ENCODE assay signal across 9 mouse cellular contexts in the genomic region with DNA sequence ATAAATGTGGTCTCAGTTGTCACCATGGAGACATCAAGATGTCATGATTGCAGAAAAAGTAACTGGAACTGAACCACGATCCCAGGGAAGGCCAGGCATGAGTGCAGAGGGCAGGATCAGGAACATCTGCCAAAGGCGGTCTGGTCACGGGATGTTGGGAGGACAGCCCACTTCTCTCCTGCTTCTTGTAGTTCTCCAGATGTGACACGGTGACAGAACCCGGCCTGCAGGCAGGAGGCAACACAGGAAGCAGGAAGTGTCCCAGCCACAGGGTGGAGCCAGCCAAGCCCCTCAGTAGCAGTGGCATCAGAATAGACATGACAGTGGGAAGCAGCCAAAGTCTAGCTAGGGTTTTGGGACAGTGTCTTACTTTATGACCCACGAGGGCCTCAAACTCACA. TPM values are rescaled to one million over a fixed set of nuclear protein-coding genes. Genes with fewer than 3 reads are reported as not detected.
DNase-seq lines count a peak whose midpoint lies in the region; ATAC-seq and TF ChIP-seq lines count a peak whose summit lies in the region.
"Had no signal": no experiment of that assay in that cellular context is flagged by ENCODE, and none has a peak within 500 bp of the region (broad histone marks: within the 10 kb centered on the region; RNA-seq: fewer than 3 reads in every experiment).

No protein-coding gene starts in this region.

- intact Hi-C loops in heart, adult 2 months (cut with DNase I) = loop anchor here (5.0 kb wide), 1 partner anchor 33 kb away; no protein-coding TSS in a partner anchor

- no peak overlapping the region for H3K4me3 ChIP-seq in heart, adult 2 months
- H3K4me3 ChIP-seq in kidney, embryonic 16.5 days (ENCODE audit: low read length) = no peak overlapping the region
- H3K4me3 ChIP-seq: midbrain, embryonic 10.5 days had no signal

- no peak for ATAC-seq in kidney, embryonic 16.5 days (ENCODE audit: low FRiP score, low TSS enrichment)

- H3K27me3 ChIP-seq in heart, adult 2 months (ENCODE audit: control insufficient read depth, insufficient read depth, low read length) = no peaks in the 10 kb centered on the region
- H3K27me3 ChIP-seq in kidney, embryonic 16.5 days (ENCODE audit: insufficient read depth, low read length) = no peaks in the 10 kb centered on the region

- H3K27ac ChIP-seq in heart, adult 2 months = peak overlapping the region; percentile 62
- H3K27ac ChIP-seq in kidney, embryonic 16.5 days (ENCODE audit: low read length) = 0 out of 2 replicates have a peak overlapping the region, but pooled peaks have one; percentile 11
- H3K27ac ChIP-seq: midbrain, embryonic 10.5 days had no signal

- TF ChIP-seq POLR2A in heart, adult 2 months (IDR thresholded peaks at IDR 0.05; ENCODE audit: insufficient read depth, low read depth, low read length) = 0 out of 2 replicates have a peak, but pooled peaks have one; percentile 32

- H3K9me3 ChIP-seq in kidney, embryonic 16.5 days (ENCODE audit: low read length) = no peaks in the 10 kb centered on the region
- H3K9me3 ChIP-seq: midbrain, embryonic 10.5 days had no signal

- peaks cover 20% of the 10 kb centered on the region for H3K79me2 ChIP-seq in heart, adult 2 months (replicated peaks; ENCODE audit: control insufficient read depth, insufficient read depth, low read length)

- peaks cover 3% of the 10 kb centered on the region; the same call in 1 of the 2 replicates for H3K36me3 ChIP-seq in heart, adult 2 months (ENCODE audit: control insufficient read depth, insufficient read depth, low read length)
- H3K36me3 ChIP-seq in kidney, embryonic 16.5 days (ENCODE audit: insufficient read depth, low read length) = no peaks in the 10 kb centered on the region

- 14% methylated on average over 6 of the region's 6 CpGs for WGBS in heart, adult 2 months
- 38% methylated on average over 6 of the region's 6 CpGs for WGBS in kidney, embryonic 16.5 days

- no peak overlapping the region for H3K9ac ChIP-seq in heart, adult 2 months (ENCODE audit: low read depth, low read length)
- H3K9ac ChIP-seq in kidney, embryonic 16.5 days (replicated peaks; ENCODE audit: low read length) = no peak overlapping the region

- peak; percentile 42 for TF ChIP-seq CTCF in heart, adult 2 months (IDR thresholded peaks at IDR 0.05)

- H3K4me2 ChIP-seq in kidney, embryonic 16.5 days (replicated peaks; ENCODE audit: low read depth, low read length) = no peak overlapping the region

- DNase-seq in adrenal gland, postnatal 14 days = peak; percentile 62
- DNase-seq in adrenal gland, adult 18-20 months (ENCODE audit: low spot score in 2 of 2) = no peak
- DNase-seq in 3T3-L1 (ENCODE audit: low read depth, low spot score) = peak; percentile 13
- peak; percentile 69 to 75 for DNase-seq in heart, adult 2 months
- no peak for DNase-seq in left cerebral cortex, adult 9 months (ENCODE audit: low spot score in 2 of 2)
- no peak for DNase-seq in gastrocnemius, postnatal 4 days (ENCODE audit: low spot score in 2 of 2)
- DNase-seq in urinary bladder, postnatal 4 days (ENCODE audit: low spot score in 2 of 2) = no peak

- peak; percentile 74 for TF ChIP-seq EP300 in heart, adult 2 months (IDR thresholded peaks at IDR 0.05; ENCODE audit: insufficient read depth, low read depth, low read length)

- peaks cover 50% of the 10 kb centered on the region for H3K4me1 ChIP-seq in heart, adult 2 months (ENCODE audit: control insufficient read depth, insufficient read depth, low read length)
- peaks cover 41% of the 10 kb centered on the region for H3K4me1 ChIP-seq in kidney, embryonic 16.5 days (ENCODE audit: insufficient read depth, low read length)

RNA-seq across cellular contexts. Expression of a gene that starts 17.2 kb away (rescaled TPM):
- 41.0 and 46.2 TPM in 2 replicates for total RNA-seq in adrenal gland, postnatal 14 days (2021)
- total RNA-seq in adrenal gland, adult 18-20 months (2021) = 10 to 100 TPM; 31.8 to 34.6 TPM
- 10 to 100 TPM; 28.5 to 30.0 TPM for total RNA-seq in heart, adult 2 months (2021)
- polyA plus RNA-seq in heart, adult 2 months (2012; rRNA removed) = 17.6 and 22.1 TPM in 2 replicates
- polyA plus RNA-seq in kidney, embryonic 16.5 days (2015; fragmentation: Nextera tagmentation; extraction: Ambion mirVana) = 16.4 and 17.8 TPM in 2 replicates
- 10 to 100 TPM; 43.9 to 44.6 TPM for total RNA-seq in gastrocnemius, postnatal 4 days (2021)

RNA-seq across cellular contexts. Expression of a gene that starts 45.4 kb away (rescaled TPM):
- total RNA-seq in adrenal gland, postnatal 14 days (2021) = 137 and 170 TPM in 2 replicates
- total RNA-seq in adrenal gland, adult 18-20 months (2021) = 100 to 1,000 TPM; 177 to 185 TPM
- 100 to 1,000 TPM; 235 to 277 TPM for total RNA-seq in heart, adult 2 months (2021)
- polyA plus RNA-seq in heart, adult 2 months (2012; rRNA removed) = 129 and 131 TPM in 2 replicates
- 201 and 211 TPM in 2 replicates for polyA plus RNA-seq in kidney, embryonic 16.5 days (2015; fragmentation: Nextera tagmentation; extraction: Ambion mirVana)
- total RNA-seq in gastrocnemius, postnatal 4 days (2021) = 100 to 1,000 TPM; 104 to 105 TPM

RNA-seq across cellular contexts. Expression of a gene that starts 56.9 kb away (rescaled TPM):
- 37.2 and 66.1 TPM in 2 replicates for total RNA-seq in adrenal gland, postnatal 14 days (2021)
- total RNA-seq in adrenal gland, adult 18-20 months (2021) = 10 to 100 TPM; 33.6 to 45.0 TPM
- 100 to 1,000 TPM in 1 of 2 experiments, 10 to 100 TPM in 1; 96.7 to 124 TPM for total RNA-seq in heart, adult 2 months (2021)
- polyA plus RNA-seq in heart, adult 2 months (2012; rRNA removed) = 74.4 and 106 TPM in 2 replicates
- 14.7 and 16.2 TPM in 2 replicates for polyA plus RNA-seq in kidney, embryonic 16.5 days (2015; fragmentation: Nextera tagmentation; extraction: Ambion mirVana)
- total RNA-seq in gastrocnemius, postnatal 4 days (2021) = 10 to 100 TPM; 52.8 to 68.4 TPM

Comparison
In these comparisons a context has a peak if more than half of its experiments do, and no peak if none do; other contexts are left out.
1. DNase-seq: peak in adrenal gland, postnatal 14 days (single experiment), 3T3-L1 (single experiment) and heart, adult 2 months (2 of 2); none in adrenal gland, adult 18-20 months (0 of 2), left cerebral cortex, adult 9 months (0 of 2), gastrocnemius, postnatal 4 days (0 of 2) and urinary bladder, postnatal 4 days (0 of 2).